Mouse (Mus musculus) liver, embryonic 13.5 days (tissue): ENCODE measurements at regions not wholly inside any gene's neighbourhood (a gene's known extent, or its start where the extent isn't known, plus 50 kb on each side); places are given as distances from the start of the nearest gene placed in this dataset.

ENCODE experiments used
- ATAC-seq: fragments of 200-750 bp; cut with Nextera tagmentation; 2 replicates; pipeline ENCODE4 v1.8.0; 2017; ENCODE audit warnings: low read depth, mild to moderate bottlenecking, moderate number of reproducible peaks, moderate library complexity
- DNase-seq: peaks from one replicate; pipeline ENCODE4 v3.0.0; 2022
- H3K27ac ChIP-seq: fragments of 300-500 bp; sonication (generic); 2 replicates; pipeline ENCODE4 v1.5.1; 2015; ENCODE audit warnings: moderate library complexity, mild to moderate bottlenecking, inconsistent platforms
- H3K27me3 ChIP-seq: fragments of 300-500 bp; sonication (generic); 2 replicates; pipeline ENCODE4 v1.6.1; 2015; ENCODE audit warnings: mild to moderate bottlenecking, inconsistent platforms
- H3K36me3 ChIP-seq: fragments of 300-500 bp; sonication (generic); 2 replicates; pipeline ENCODE4 v1.6.1; 2015; ENCODE audit warnings: mild to moderate bottlenecking, inconsistent platforms
- H3K4me1 ChIP-seq: fragments of 300-500 bp; sonication (generic); replicated peaks from 2 replicates; pipeline ENCODE4 v1.6.1; 2015; ENCODE audit warnings: inconsistent platforms
- H3K4me2 ChIP-seq: fragments of 300-500 bp; sonication (generic); 2 replicates; pipeline ENCODE4 v1.6.1; 2015; ENCODE audit warnings: inconsistent platforms, mild to moderate bottlenecking, moderate library complexity
- H3K4me3 ChIP-seq: fragments of 300-500 bp; sonication (generic); replicated peaks from 2 replicates; pipeline ENCODE4 v1.5.1; 2015; ENCODE audit warnings: mild to moderate bottlenecking, inconsistent platforms
- H3K9ac ChIP-seq: fragments of 300-500 bp; sonication (generic); 2 replicates; pipeline ENCODE4 v1.6.1; 2015; ENCODE audit warnings: mild to moderate bottlenecking, inconsistent platforms
- H3K9me3 ChIP-seq: fragments of 300-500 bp; sonication (generic); replicated peaks from 2 replicates; pipeline ENCODE4 v1.6.1; 2016; ENCODE audit warnings: inconsistent platforms
- whole genome bisulfite sequencing: fragments of 180-500 bp; shearing (Covaris S2); methylation state at CpG from one replicate; pipeline ENCODE4 v1.1.7; 2015; ENCODE audit not compliant: insufficient replicate concordance; 5-methylcytosine and 5-hydroxymethylcytosine counted together

- Histone ChIP-seq H3K9ac (no peak overlapping the region), H3K27me3 (no peaks in the 10 kb centered on the region), H3K36me3 (no peaks in the 10 kb centered on the region), H3K4me1 (no peaks in the 10 kb centered on the region), H3K27ac (no peak overlapping the region), H3K9me3 (no peaks in the 10 kb centered on the region), H3K4me3 (no peak overlapping the region), H3K4me2 (no peak overlapping the region)
- ATAC-seq = no peak
- WGBS = 44% methylated on average over 4 of the region's 4 CpGs
- no peak for DNase-seq
Observed at GRCm38 (mm10) chr8:125367374-125367773, 202.2 kb downstream of the Sipa1l2 start.

GRCm38 (mm10) chr8:125365004-125365403, 204.6 kb downstream of the Sipa1l2 start:
- Histone ChIP-seq H3K4me1 (no peaks in the 10 kb centered on the region), H3K4me2 (no peak overlapping the region), H3K27me3 (no peaks in the 10 kb centered on the region), H3K9me3 (no peaks in the 10 kb centered on the region), H3K27ac (no peak overlapping the region), H3K4me3 (no peak overlapping the region), H3K9ac (no peak overlapping the region), H3K36me3 (no peaks in the 10 kb centered on the region)
- DNase-seq (no peak), ATAC-seq (no peak)
- WGBS = 59% methylated on average over 5 of the region's 5 CpGs

DNA sequence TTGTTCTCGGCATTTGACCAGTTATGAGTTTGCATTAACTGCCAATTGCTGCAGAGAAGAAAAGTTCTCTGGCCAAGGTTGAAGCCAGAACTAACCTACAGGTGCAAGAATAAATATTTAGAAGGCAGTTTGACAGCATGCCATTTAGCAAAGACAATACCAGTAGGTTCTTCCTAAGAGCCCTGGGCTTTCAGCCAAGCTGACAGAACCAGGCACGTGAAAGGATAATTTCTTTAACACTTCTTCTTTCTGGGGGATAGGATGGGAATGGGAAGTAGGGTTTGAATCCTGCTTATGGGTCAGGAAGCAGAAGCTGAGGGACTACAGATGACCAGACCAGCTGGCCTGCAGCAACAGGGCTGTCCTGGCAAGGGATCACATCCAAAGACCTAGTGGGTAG, 210.2 kb downstream of the Sipa1l2 start:
- WGBS = 53% methylated on average over 2 of the region's 2 CpGs
- Histone ChIP-seq H3K4me2 (no peak overlapping the region), H3K9ac (no peak overlapping the region), H3K9me3 (no peaks in the 10 kb centered on the region), H3K4me3 (no peak overlapping the region), H3K36me3 (no peaks in the 10 kb centered on the region), H3K27me3 (0 out of 2 replicates have a peak, but pooled peaks cover 3% of the 10 kb centered on the region), H3K4me1 (no peaks in the 10 kb centered on the region), H3K27ac (no peak overlapping the region)
- no peak for DNase-seq
- no peak for ATAC-seq

DNA sequence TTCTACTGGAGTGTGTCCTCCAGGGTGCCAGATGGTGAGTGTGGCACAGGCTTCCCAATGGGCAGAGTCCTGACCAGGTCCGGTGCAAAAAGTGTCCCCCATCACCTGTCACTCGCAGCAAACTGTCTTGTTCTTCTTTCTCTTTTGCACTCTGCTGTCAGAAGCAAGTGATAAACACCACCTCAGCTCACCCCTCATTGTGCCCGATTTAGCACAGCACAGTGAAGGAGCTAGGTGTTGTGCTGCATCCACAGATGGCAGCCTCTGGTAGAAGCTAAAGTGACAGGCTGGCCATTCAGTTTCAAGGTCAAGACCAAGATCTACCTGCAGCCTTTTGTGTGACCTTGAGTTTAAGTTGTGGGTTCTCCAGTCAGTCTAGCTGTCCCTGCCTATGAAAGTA, 211.8 kb downstream of the Sipa1l2 start:
- Histone ChIP-seq H3K27ac (no peak overlapping the region), H3K27me3 (0 out of 2 replicates have a peak, but pooled peaks cover 3% of the 10 kb centered on the region), H3K9ac (no peak overlapping the region), H3K4me3 (no peak overlapping the region), H3K4me2 (no peak overlapping the region), H3K4me1 (no peaks in the 10 kb centered on the region), H3K9me3 (no peaks in the 10 kb centered on the region), H3K36me3 (no peaks in the 10 kb centered on the region)
- 62% methylated on average over 3 of the region's 3 CpGs for WGBS
- ATAC-seq (no peak), DNase-seq (no peak)

DNA sequence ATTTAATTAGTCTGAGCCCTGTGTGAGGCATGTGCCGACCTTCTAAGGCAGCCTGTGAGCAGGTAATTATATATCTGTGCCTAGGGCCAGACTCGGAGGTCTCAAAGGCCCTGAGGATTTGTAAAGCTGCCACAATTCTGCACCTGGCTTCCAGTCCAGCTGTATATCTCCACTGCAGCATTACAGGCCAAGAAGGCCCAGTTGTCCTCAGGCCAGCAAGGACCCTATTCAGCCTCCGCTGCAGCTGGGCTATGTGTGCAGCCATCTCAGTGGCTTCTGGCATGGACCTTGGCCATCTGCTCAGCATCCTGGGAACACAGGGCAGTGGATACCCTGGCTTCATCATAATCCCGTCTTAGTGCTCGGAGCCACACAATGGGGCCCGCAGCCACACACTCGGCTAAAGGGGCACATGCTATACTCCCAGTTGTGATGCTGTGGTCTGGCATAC, 214.5 kb downstream of the Sipa1l2 start:
- no peak overlapping the region for H3K4me2 ChIP-seq
- H3K9ac ChIP-seq = no peak overlapping the region
- H3K9me3 ChIP-seq = no peaks in the 10 kb centered on the region
- DNase-seq (no peak), ATAC-seq (no peak)
- no peak overlapping the region for H3K27ac ChIP-seq
- H3K36me3 ChIP-seq = no peaks in the 10 kb centered on the region
- peaks cover 12% of the 10 kb centered on the region; the same call in 1 of the 2 replicates for H3K4me1 ChIP-seq
- 61% methylated on average over 7 of the region's 7 CpGs for WGBS
- 0 out of 2 replicates have a peak, but pooled peaks cover 6% of the 10 kb centered on the region for H3K27me3 ChIP-seq
- H3K4me3 ChIP-seq = no peak overlapping the region

DNA sequence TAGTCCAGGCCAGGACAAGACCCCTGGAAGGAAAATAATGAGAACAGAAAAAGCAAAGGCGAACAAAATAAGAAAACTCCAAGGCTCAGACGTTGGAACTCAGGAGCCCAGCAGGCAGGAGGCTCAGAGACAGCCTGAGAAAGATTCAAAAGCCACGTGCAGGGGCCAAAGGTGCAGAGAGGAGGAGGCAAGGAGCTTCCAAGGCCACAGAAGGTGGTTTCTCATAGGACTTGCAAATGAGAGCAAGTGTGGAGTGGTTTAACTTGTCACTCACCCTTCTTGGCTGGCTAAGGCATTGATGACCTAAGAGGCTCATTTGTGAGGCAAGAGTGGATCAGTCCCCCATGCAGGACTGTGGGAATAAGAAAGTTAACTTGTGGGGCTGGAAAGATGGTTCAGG, 217.3 kb downstream of the Sipa1l2 start:
- Histone ChIP-seq H3K4me2 (no peak overlapping the region), H3K9ac (no peak overlapping the region), H3K4me3 (no peak overlapping the region), H3K27ac (no peak overlapping the region), H3K4me1 (peaks cover 12% of the 10 kb centered on the region; the same call in 1 of the 2 replicates), H3K27me3 (0 out of 2 replicates have a peak, but pooled peaks cover 3% of the 10 kb centered on the region), H3K36me3 (no peaks in the 10 kb centered on the region), H3K9me3 (no peaks in the 10 kb centered on the region)
- DNase-seq = no peak
- 54% methylated on average over 3 of the region's 3 CpGs for WGBS
- ATAC-seq = no peak

DNA sequence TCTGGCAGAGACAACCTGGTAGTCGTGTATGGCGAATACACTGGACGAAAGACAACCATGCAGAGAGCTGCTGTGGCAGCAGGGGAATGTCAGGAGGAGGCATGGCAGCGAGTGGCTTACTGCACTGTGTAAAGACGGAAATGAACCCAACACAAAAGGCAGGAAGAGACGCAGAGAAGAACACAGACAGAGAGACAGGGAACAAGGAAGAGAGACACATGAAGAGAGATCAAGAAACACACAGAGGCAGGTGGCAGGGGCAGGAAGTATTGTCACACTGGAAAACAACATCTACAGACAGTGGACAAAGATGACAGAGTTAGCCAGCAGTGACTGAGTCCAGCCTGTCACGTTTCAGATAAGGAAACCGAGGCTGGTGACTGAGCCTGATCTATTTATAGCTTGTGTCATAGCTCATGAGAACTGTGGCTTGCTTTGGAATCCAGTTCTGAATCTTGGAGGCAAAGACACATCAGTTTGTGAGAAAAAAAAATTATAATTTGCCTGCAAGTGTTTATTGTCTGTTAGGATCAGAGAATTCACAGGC, 218.0 kb downstream of the Sipa1l2 start:
- no peak overlapping the region for H3K27ac ChIP-seq
- H3K4me2 ChIP-seq = no peak overlapping the region
- 0 out of 2 replicates have a peak, but pooled peaks cover 3% of the 10 kb centered on the region for H3K27me3 ChIP-seq
- ATAC-seq = no peak
- H3K9ac ChIP-seq = no peak overlapping the region
- H3K36me3 ChIP-seq = no peaks in the 10 kb centered on the region
- WGBS = 30% methylated on average over 8 of the region's 8 CpGs
- H3K4me1 ChIP-seq = peaks cover 15% of the 10 kb centered on the region; the same call in 1 of the 2 replicates
- no peak for DNase-seq
- no peak overlapping the region for H3K4me3 ChIP-seq
- no peaks in the 10 kb centered on the region for H3K9me3 ChIP-seq

GRCm38 (mm10) chr8:125349290-125350025, 220.2 kb downstream of the Sipa1l2 start:
- Histone ChIP-seq H3K27me3 (0 out of 2 replicates have a peak, but pooled peaks cover 3% of the 10 kb centered on the region), H3K36me3 (no peaks in the 10 kb centered on the region), H3K4me2 (no peak overlapping the region), H3K9me3 (no peaks in the 10 kb centered on the region), H3K27ac (no peak overlapping the region), H3K9ac (no peak overlapping the region), H3K4me1 (peaks cover 15% of the 10 kb centered on the region; the same call in 1 of the 2 replicates), H3K4me3 (no peak overlapping the region)
- DNase-seq (no peak), ATAC-seq (0 out of 2 replicates have a peak, but pooled peaks have one; percentile 39)
- WGBS = 41% methylated on average over 7 of the region's 7 CpGs

DNA sequence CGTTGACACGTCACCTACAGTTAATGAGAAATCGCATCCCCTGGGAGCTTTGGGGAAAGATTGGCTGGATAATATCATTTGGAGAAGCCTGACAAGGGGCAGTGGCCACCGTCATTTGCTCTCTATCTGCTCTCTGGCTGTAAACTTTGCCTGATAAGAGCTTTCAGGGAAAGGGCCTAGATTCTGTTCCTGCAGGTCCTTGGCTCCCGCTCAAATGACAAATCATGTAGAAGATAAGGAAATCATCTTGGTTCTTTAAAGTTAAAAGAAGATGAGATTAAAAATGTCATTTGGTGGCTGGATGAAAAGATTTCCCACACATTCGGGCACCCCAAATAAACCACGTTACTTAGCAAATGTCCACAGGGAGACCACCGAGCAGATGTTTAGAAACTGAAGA, 223.4 kb downstream of the Sipa1l2 start:
- no peak overlapping the region for H3K27ac ChIP-seq
- WGBS = 51% methylated on average over 8 of the region's 8 CpGs

GRCm38 (mm10) chr8:125345571-125345970, 224.0 kb downstream of the Sipa1l2 start:
- Histone ChIP-seq H3K4me3 (no peak overlapping the region), H3K9me3 (no peaks in the 10 kb centered on the region), H3K36me3 (no peaks in the 10 kb centered on the region), H3K4me1 (0 out of 2 replicates have a peak, but pooled peaks cover 3% of the 10 kb centered on the region), H3K27me3 (0 out of 2 replicates have a peak, but pooled peaks cover under 1% of the 10 kb centered on the region), H3K4me2 (no peak overlapping the region), H3K9ac (no peak overlapping the region), H3K27ac (no peak overlapping the region)
- no peak for DNase-seq
- ATAC-seq = no peak
- WGBS = 60% methylated on average over 10 of the region's 10 CpGs

More for the DNA sequence above, 223.4 kb downstream of the Sipa1l2 start:
- Histone ChIP-seq H3K4me2 (no peak overlapping the region), H3K27me3 (0 out of 2 replicates have a peak, but pooled peaks cover 3% of the 10 kb centered on the region), H3K9me3 (no peaks in the 10 kb centered on the region), H3K4me3 (no peak overlapping the region), H3K9ac (no peak overlapping the region), H3K4me1 (peaks cover 6% of the 10 kb centered on the region; the same call in 1 of the 2 replicates), H3K36me3 (no peaks in the 10 kb centered on the region)
- DNase-seq (no peak), ATAC-seq (no peak)

GRCm38 (mm10) chr8:125343867-125344266, 225.7 kb downstream of the Sipa1l2 start:
- Histone ChIP-seq H3K9me3 (no peaks in the 10 kb centered on the region), H3K4me1 (0 out of 2 replicates have a peak, but pooled peaks cover 3% of the 10 kb centered on the region), H3K4me2 (no peak overlapping the region), H3K9ac (no peak overlapping the region), H3K4me3 (no peak overlapping the region), H3K27me3 (no peaks in the 10 kb centered on the region), H3K27ac (no peak overlapping the region), H3K36me3 (no peaks in the 10 kb centered on the region)
- WGBS = 38% methylated on average over 9 of the region's 9 CpGs
- DNase-seq (no peak), ATAC-seq (no peak)
